Mouse (Mus musculus): ENCODE measurements around the gene Cib2.

Cib2 gene

GRCm38 (mm10) chr9:54544954-54545315, 15.1 kb downstream of the Cib2 start:
- no peak for DNase-seq (ENCODE audit: low spot score in 2 of 2)

- DNase-seq (ENCODE audit: low spot score in 2 of 2) = no peak
Observed at GRCm38 (mm10) chr9:54544212-54544953, 15.6 kb downstream of the Cib2 start.

GRCm38 (mm10) chr9:54540801-54541200, 19.2 kb downstream of the Cib2 start:
- DNase-seq (ENCODE audit: low spot score in 2 of 2) = no peak

GRCm38 (mm10) chr9:54538684-54539083, 21.3 kb downstream of the Cib2 start, which contains the start of gene Sh2d7:
Gene Sh2d7, plus strand, starts transcription at chr9:54538984.
- DNase-seq (ENCODE audit: low spot score in 2 of 2) = no peak

GRCm38 (mm10) chr9:54538244-54538643, 21.8 kb downstream of the Cib2 start:
- DNase-seq (ENCODE audit: low spot score in 2 of 2) = no peak

- no peak for DNase-seq (ENCODE audit: low spot score in 2 of 2)
Observed at GRCm38 (mm10) chr9:54537480-54537879, 22.5 kb downstream of the Cib2 start.

- peak in 1 of 2 experiments; percentile 53 for DNase-seq (ENCODE audit: low spot score in 2 of 2)
Observed at GRCm38 (mm10) chr9:54537030-54537429, 23.0 kb downstream of the Cib2 start.

GRCm38 (mm10) chr9:54536236-54536635, 23.8 kb downstream of the Cib2 start:
- no peak for DNase-seq (ENCODE audit: low spot score in 2 of 2)

- peak; percentile 74 to 75 for DNase-seq (ENCODE audit: low spot score in 2 of 2)
Observed at GRCm38 (mm10) chr9:54533975-54534374, 26.0 kb downstream of the Cib2 start.

- no peak for DNase-seq (ENCODE audit: low spot score in 2 of 2)
Observed at GRCm38 (mm10) chr9:54532926-54533325, 27.1 kb downstream of the Cib2 start.

GRCm38 (mm10) chr9:54531421-54531820, 28.6 kb downstream of the Cib2 start:
- DNase-seq (ENCODE audit: low spot score in 2 of 2) = no peak

GRCm38 (mm10) chr9:54530836-54531235, 29.2 kb downstream of the Cib2 start:
- DNase-seq (ENCODE audit: low spot score in 2 of 2) = no peak

- DNase-seq (ENCODE audit: low spot score in 2 of 2) = no peak
Observed at GRCm38 (mm10) chr9:54529950-54530349, 30.1 kb downstream of the Cib2 start.

GRCm38 (mm10) chr9:54527694-54528093, 32.3 kb downstream of the Cib2 start:
- no peak for DNase-seq (ENCODE audit: low spot score in 2 of 2)

GRCm38 (mm10) chr9:54520286-54520685, 39.7 kb downstream of the Cib2 start:
- no peak for DNase-seq (ENCODE audit: low spot score in 2 of 2)

- peak; percentile 64 to 69 for DNase-seq (ENCODE audit: low spot score in 2 of 2)
Observed at GRCm38 (mm10) chr9:54518921-54519320, 41.1 kb downstream of the Cib2 start.

GRCm38 (mm10) chr9:54515991-54516390, 44.0 kb downstream of the Cib2 start:
- DNase-seq (ENCODE audit: low spot score in 2 of 2) = no peak

- no peak for DNase-seq (ENCODE audit: low spot score in 2 of 2)
Observed at GRCm38 (mm10) chr9:54502873-54503272, 57.1 kb downstream of the Cib2 start.

GRCm38 (mm10) chr9:54502111-54502495, 57.9 kb downstream of the Cib2 start:
- no peak for DNase-seq (ENCODE audit: low spot score in 2 of 2)

- DNase-seq (ENCODE audit: low spot score in 2 of 2) = peak; percentile 70 to 84
Observed at GRCm38 (mm10) chr9:54501453-54502110, 58.4 kb downstream of the Cib2 start, which contains the start of gene Dmxl2. Gene Dmxl2, minus strand, starts transcription at chr9:54501626.

- DNase-seq (ENCODE audit: low spot score in 2 of 2) = peak; percentile 38 to 42
Observed at GRCm38 (mm10) chr9:54500832-54501452, 59.1 kb downstream of the Cib2 start.

GRCm38 (mm10) chr9:54499791-54500190, 60.2 kb downstream of the Cib2 start:
- DNase-seq (ENCODE audit: low spot score in 2 of 2) = no peak

GRCm38 (mm10) chr9:54499291-54499690, 60.7 kb downstream of the Cib2 start:
- no peak for DNase-seq (ENCODE audit: low spot score in 2 of 2)
